Mouse (Mus musculus): Measurements from ENCODE around the gene Cxcl2.

Cxcl2 gene

DNA sequence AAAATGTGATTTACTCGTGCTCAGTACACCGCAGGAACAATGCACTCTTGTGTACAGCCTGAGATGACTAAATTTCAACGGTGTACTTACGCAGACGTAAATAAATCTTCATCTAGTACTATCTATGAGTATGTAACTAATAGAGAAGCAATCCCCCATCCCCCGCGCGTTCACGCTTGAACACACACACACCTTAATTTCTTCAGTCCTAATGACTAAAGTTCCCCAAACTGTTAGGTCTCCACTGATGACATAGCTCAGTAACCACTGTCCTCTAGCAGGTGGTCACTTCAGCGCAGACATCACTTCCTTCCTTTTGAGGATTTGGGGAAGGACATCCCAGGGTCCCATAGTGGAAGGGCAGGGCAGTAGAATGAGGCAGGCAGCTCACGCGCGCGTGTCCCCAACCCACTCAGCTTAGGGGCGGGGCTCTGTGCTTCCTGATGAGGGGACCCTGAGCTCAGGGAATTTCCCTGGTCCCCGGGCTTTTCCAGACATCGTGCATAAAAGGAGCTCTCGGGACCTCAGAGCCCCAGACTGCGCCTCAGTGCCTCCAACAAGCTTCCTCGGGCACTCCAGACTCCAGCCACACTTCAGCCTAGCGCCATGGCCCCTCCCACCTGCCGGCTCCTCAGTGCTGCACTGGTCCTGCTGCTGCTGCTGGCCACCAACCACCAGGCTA, at the start of gene Cxcl2:
Gene Cxcl2, plus strand, starts transcription at position 533 of the 682 bp plus-strand sequence.
- DNase-seq (ENCODE audit: low spot score in 2 of 2) = no peak

DNA sequence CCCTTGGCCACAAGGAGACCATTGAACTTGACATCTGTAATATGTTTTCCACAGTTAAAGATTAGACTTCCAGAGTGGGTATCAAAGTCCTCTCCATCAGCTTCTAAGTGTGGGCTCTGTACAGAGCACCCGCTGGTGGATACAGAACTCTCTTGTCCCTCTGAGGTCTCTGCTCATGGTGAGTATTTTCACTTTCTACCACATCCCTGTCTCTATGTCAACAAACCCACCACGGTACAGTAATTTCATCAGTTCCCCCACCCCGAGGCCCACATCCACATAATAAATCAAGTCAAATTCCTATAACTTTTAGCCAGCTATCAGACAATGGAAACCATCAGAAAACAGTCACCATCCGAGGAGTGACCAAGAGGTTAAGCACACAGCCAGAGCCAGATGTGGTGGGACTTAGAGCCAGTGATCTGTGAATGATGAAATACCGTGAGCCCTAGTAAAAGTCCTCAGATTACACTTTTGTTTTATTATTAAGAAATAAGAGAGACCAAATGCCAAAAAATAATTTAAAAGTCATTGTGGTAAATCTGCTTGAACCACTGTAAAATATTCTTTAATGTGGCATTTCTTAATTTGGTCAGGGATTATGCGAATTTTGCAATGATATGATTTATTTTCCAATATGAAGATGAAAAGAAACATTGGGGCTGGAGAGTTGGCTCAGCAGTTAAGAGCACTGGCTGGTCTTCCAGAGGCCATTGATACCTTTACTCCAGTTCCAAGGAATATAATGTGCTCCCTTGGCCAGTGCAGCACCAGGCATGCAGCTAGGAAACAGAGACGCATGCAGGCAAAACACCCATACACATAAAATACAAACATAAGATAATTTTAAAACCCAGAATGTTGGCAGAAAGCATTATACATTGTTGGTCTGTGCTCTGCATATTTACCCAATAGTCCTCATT, 48.1 kb upstream of the Cxcl2 start:
- no peak for DNase-seq (ENCODE audit: low spot score in 2 of 2)

DNA sequence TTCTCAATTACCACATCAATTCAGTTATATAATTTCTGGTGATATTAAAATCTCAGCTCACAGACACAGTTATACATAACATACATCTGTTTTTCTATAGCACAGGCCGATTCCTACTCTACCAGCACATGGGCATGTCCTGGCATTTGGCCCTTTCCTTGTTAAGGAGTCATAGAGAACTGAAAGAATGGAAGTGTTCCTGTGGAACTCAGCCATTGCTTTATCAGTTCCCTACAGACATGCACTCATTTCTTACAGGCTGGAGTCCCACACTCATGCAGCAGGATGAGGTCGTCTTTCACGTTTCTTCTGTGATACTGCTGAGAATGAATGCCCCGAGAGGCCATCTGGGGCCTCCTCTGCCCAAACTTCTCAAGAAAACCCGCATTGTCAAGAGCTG, 46.2 kb upstream of the Cxcl2 start:
- no peak for DNase-seq (ENCODE audit: low spot score in 2 of 2)

DNA sequence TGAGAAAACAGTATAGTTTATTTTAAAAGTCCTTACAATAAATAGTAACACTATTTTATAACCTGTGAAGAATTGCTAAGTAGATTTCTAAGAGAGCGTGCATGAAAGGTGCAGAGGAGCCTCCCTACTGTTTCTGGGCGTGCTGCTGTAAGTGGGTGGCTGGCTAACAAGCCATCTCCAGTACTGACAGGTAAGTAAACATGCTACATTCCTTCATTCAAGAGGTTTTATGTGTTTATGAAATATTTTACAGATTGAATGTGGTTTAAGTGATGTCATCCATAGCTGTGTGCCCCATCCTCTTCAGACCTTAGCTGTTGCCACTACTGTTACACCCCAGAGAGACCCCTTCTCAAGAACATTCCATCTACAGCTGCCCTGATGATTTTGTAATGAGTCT, 45.2 kb upstream of the Cxcl2 start:
- DNase-seq (ENCODE audit: low spot score in 2 of 2) = no peak

DNA sequence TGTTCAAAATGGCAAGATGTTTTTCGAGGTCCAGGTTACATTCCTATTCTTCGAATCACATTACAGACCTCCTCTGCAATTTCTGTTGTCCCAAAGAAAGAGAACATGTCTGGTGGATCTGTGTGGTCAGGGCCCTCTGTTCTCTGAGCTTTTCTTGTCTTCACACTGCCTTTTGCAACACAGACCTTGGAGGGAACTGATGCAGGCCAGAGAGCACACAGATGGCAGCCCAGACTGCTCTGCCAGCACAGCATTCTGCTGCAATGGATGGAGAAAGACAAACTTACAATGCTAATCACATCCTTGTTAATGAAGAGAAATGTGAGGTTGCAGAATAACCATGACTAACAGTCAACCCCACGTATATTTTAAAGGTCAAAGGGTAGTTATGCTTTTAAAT, 44.6 kb upstream of the Cxcl2 start:
- no peak for DNase-seq (ENCODE audit: low spot score in 2 of 2)

DNA sequence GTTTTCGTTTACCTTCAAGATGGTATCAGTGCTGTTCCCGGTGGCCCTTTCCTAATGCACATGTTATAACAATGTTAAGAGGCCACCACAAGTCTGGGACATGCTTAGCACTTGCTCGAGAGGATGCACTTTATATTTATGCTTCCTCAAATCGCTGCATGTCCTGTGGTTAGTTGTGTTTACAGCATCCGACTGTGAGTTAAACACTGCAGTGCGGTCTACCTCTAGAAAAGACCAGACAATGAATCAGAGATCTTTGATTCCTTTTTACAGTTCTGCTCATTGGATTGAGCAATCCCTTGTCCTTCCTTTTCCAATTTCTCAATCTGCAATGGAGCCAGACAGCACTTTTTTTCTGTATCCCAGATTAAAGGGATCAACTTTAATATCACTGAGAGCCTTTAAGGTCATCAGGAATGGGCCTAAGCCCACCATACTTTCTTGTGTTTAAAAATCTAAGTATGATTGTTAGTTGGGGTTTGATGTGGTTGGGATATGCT, 41.7 kb upstream of the Cxcl2 start:
- DNase-seq (ENCODE audit: low spot score in 2 of 2) = no peak

DNA sequence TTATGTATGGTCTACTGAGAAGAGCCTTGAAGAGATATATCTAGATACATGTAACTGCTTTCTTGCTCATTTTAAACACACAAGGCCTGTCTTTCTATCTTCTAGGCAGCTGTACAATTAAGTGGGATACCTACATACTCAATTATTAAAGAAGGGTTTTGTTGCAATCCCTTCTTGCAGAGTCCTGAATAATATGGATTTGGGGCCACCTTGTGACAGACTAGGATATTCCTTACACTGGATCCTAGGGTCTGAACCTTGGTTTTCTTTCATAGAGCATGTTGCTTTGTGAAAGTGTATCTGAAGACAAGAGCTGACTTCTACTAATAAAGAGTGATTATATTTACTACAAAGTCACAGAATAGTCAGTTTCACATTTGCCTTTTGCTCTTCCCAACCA, 36.9 kb upstream of the Cxcl2 start:
- DNase-seq (ENCODE audit: low spot score in 2 of 2) = no peak

DNA sequence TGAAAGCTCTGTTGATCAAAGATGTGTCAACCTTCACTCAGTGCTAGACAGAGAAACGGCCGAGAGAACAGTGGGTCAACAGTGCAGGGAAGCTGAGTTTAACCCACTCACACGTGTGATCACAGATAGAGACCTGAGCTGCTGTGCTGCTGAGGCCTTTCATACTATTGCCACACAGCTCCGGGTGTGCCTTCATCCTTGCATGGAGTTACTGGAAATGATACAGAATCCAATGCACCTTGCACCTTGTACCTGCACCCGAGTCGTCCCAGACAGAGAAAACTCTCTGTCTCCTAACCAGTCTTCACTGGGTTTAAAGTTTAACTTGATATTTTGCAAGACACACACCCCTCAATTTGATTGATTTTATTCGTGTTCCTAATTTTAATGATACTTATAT, 31.3 kb upstream of the Cxcl2 start:
- no peak for DNase-seq (ENCODE audit: low spot score in 2 of 2)

DNA sequence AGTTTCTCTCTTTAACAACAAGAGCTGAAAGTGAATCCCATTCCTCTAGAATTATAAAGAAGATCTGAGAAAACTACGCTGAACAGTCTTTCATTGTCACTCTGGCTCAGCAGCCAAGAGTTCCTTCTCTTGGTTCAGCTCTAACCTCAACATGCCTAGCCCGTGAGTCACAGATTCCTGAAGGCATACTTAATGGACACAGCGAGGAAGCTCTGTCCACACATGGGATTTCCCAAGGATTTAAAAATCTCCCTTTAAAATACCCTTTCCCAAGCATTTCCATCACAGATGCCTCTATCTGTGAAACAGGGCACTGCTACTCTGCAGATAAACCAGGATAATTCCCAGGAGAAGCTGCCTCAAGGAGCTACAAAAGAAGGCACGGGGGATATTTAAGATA, 27.6 kb upstream of the Cxcl2 start:
- DNase-seq (ENCODE audit: low spot score in 2 of 2) = no peak

DNA sequence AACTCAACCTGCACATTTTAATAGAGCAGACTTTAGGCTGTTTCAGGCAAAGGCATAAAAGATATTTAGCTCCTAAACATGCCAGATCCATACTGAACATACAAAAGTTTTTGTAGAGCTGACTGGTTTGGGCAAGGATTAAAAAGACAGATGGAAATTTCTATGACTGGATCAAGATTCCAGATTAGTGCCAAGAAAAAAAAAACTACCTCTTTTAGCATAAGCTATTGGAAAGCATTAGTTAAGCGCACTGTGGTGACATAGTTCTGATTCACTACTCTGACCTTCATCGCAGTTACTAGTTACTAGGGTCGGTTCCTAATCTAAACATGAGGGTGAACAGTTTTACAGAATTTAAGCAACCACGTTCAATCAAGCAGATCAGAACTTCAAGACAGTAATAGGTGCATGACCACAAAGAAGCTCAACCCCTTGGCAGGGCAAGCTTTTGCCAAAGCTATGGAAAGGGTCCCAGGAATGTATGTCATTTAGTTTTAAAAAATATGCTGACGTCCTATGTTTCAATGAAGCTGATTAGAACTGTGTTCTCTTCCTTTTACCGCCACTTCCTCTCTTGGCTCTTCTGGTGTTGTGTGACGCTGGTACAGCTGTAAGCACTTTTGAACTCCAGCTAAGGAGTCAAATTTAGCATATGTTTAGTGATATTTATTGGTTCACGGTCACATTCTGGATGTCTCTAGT, 27.0 kb upstream of the Cxcl2 start:
- DNase-seq (ENCODE audit: low spot score in 2 of 2) = no peak

DNA sequence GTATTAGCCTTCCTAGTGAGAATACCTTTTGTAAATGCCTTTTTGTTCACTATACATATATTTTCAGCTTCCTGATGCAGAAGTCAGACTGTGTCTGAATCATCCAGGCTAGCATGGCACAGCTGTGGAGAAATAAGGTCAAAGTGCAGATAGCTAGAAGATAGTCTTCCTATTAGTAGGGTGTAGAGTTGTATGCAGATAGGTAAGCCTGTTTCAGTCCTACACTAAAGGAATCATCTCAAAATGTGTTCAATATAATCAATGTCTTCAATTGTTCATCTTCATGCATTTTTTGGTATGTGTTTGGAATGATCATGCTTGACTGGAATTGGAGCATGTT, 26.5 kb upstream of the Cxcl2 start:
- DNase-seq (ENCODE audit: low spot score in 2 of 2) = no peak

DNA sequence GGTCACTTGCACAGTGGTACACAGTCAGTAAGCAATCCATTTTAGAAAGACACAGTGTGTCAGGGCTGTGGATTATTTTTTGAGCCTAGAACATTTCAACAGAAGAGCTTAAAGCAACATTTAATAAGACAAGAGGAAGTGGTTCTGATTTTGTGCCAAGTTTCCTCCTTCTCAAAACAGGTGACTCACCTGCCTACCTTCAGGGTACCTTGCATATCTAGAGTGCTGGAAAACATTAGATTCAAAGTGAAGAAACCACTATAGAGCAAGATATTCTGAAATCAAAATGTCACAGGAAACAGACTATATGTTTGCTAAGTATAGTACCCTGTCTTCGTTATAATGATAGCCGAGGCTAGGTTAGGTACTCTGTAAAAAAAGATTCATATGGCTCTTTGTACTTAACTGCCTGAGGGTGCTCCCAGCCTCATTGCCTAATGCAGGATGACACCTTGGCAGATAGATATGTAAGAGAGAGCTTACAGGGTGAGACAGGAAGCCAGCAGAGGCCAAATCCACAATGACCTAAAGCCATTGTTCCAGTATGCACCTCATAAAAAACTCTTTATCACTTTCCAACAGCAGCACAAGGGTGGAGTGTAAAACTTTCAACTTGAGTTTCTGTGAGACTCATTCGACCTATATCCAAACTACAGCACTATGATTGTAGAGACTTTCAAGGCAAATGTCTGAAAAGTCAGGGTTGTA, 24.2 kb upstream of the Cxcl2 start:
- no peak for DNase-seq (ENCODE audit: low spot score in 2 of 2)

DNA sequence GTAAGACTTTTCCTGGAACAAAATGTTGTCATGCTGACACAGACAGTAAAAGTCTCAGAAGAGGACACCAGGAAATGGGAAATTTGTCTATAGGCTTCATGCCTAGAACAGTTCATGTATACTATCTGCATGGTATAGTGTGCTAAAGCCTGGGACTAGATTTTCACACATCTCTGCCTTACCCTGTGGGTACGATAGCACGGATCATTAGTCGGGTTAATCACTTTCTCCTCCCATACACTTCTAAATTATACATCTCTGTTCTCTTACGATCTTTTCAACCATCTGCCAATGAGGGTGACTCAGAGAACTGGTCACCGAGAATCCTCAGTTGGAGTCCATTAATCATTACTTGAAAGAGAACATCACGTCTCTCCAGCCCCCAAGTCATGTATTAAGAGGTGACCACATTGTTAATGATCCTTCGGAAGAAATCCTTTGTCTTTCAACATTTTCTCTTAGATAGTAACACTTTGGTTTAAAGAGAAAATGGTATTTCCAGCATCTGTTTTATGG, 23.3 kb upstream of the Cxcl2 start:
- no peak for DNase-seq (ENCODE audit: low spot score in 2 of 2)

DNA sequence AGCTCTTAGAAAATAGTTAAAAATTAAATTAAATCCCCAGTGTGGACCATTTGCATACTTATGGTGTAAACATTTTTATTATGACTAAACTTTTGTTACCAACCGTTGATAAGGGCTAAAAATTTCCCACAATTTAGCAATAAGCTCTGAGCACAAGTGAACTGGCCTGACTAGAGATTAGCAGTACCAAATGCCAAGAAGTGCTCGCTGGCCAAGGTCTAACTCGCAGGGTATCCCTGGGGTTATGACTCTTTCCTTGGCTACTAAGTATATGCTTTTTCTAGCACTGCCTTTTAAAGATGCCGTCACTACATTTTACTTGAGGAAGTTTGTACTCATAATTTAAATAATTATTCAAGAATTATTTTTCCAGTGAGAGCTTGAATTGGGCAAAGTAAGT, 22.6 kb upstream of the Cxcl2 start:
- DNase-seq (ENCODE audit: low spot score in 2 of 2) = no peak

DNA sequence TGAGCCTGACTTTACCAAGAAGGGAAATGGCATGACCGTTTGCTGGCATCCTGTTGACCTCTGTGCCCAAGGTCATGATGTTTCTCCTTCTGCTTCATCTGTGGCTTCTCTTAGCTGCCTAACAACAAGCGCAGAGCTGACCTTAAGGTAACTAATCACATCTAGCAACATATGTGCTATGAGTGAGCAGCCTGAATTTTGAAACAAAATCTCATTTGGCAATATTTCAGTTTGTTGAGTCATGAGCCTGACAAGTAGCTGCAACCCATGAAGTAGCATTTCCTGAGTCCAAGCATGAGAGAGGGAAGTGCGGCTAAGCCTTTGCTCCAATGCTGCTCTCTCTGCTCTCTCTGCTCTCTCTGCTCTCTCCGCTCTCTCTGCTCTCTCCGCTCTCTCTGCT, 22.0 kb upstream of the Cxcl2 start:
- DNase-seq (ENCODE audit: low spot score in 2 of 2) = no peak

DNA sequence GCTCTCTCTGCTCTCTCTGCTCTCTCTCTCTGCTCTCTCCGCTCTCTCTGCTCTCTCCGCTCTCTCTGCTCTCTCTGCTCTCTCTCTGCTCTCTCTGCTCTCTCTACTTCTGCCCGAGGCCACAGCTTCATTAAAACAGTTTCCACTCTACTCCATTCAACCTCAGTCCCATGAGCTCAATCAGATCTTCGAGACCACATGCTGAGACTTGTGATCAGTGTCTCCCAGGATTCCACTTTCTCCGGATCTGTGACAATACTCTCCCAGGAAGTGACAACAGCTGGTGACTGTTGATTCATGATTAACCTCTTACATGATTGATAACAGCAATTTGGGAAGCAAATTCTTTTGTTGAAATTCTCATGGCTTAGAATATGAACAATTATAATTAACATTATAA, 21.5 kb upstream of the Cxcl2 start:
- DNase-seq (ENCODE audit: low spot score in 2 of 2) = no peak

DNA sequence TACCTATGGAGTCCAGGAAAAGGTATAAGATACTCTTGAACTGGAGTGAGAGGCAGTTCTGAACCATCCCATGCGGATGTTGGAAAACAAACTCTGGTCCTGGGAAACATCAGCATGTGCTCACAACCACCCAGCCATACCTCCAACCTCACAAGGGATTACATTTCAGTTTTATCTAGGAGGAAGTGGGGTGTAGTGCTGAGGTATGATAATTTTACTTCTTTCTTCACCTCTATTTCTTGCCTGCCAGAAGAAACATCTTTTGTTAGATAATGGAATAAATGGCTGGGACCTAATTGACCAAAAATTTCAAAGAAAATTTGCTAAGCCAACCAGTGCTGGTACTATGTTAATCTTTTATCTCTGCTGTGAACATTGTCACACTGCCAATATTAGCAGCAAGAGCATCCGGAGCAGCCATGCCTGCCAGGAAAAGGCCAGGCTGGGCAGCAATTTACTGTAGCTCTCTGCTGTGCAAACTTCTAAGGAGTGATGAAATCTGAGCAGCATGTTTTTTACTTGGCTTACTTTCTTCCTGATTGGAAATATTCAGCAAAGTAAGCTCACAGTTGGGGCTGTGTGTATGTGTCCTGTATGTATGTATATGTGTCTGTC, 18.9 kb upstream of the Cxcl2 start:
- DNase-seq (ENCODE audit: low spot score in 2 of 2) = no peak

DNA sequence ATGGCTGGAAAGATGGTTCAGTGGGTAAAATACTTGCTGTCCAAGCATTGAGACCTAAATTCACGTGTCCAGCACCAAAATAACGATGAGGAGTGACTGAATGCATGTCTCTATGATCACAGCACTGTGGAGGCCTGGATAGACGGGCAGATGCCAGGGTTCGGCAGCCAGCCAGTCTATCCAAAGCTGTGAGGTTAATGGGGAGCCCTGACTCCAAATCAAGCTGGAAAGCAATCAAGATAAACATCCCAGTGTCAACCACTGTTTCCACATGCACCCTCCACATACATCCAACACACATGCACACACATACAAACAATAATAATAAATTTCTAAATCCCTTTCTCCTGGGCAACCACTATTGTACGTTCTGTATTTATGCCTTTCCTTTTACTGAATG, 15.0 kb upstream of the Cxcl2 start:
- no peak for DNase-seq (ENCODE audit: low spot score in 2 of 2)

DNA sequence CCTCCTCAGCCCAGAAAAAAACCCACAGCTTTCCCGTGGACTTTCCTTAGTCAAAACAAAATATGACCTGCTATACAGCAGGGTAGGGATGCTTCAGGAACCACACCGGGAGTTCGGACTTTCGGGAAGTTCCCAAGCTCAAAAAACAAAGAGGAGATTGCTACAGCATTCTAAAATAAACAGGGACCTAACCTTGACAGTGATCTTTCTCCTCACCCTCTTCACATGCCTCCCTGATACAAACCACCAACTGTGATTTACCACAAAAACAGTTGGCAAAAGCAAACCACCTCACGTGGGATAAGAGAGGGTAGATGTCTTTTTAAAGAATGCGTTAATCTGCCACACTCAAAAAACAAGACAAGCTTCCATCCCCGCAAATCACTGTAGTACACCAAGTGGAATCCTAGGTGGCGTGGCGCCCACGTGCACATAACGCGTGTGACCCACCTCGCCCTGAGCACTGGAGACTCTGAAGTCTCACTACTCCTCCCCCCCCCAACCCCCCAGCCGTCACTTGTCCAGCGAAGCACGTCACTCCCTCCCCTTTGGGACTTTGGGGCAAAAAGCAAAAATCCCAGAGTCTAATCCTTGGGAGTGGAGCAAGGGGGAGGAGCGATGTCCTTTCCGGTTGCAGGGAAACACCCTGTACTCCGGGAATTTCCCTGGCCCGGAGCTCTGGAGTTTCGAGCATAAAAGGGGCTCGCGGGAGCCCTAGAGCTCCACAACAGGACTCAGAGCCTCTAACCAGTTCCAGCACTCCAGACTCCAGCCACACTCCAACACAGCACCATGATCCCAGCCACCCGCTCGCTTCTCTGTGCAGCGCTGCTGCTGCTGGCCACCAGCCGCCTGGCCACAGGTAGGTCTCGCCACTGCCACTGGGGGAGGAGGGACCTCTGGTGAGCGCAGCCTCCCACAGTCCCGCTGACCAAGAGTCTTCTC, 12.9 kb upstream of the Cxcl2 start, which contains the start of gene Cxcl1:
Gene Cxcl1, plus strand, starts transcription at position 723 of the 945 bp plus-strand sequence.
- DNase-seq (ENCODE audit: low spot score in 2 of 2) = no peak

DNA sequence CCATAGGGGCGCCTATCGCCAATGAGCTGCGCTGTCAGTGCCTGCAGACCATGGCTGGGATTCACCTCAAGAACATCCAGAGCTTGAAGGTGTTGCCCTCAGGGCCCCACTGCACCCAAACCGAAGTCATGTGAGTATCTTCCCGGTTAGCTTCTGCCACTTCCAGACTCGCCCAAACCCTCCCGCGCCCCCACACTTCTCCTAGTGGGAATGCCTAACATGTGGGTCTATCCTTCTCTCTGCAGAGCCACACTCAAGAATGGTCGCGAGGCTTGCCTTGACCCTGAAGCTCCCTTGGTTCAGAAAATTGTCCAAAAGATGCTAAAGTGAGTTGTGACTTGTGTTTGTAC, 12.2 kb upstream of the Cxcl2 start:
- DNase-seq (ENCODE audit: low spot score in 2 of 2) = no peak
